In the genomic region with DNA sequence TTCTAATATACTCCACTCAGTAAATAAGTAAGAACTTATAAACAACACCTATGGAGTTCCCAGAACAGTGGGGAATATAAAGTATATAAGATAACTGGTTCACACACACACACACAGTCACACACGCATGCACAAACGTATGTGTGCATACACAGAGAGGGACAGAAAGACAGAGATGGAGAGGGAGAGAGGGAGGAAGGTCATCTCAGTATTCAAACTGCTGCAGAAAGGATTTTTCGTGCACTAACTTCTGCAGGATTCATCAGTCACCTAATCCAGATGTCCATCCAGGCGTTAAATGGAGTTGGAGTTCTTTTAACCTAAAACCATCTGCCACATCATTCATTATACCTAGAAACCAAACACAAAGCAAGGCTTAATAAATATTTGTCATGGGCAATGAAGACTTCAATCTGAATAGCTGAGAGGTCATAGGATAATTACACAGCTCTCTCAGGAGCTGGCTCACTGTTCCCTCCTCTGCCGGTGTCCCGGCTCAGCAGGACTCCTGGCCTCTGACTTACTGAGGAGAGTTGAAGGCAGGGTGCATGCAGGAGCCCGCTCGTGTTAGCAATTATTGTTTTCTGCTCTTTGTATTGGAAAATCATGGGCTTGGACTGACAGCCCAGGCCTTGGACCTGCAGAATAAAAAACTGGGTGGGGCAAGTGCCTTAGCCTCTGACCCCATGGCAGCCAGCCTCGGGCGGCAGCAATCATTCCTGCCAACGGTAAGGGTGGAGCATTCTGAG, we compare ENCODE assay signal across 19 mouse cellular contexts.
DNase-seq lines count a peak whose midpoint lies in the region; ATAC-seq and TF ChIP-seq lines count a peak whose summit lies in the region.
"Had no signal": no experiment of that assay in that cellular context is flagged by ENCODE, and none has a peak within 500 bp of the region (broad histone marks: within the 10 kb centered on the region; RNA-seq: fewer than 3 reads in every experiment).

No protein-coding gene starts in this region.

- in situ Hi-C loops in Patski (cut with MboI; ENCODE audit: low pct_unique_long_range_greater_than_20kb), result no loop called here

- no peak for TF ChIP-seq CTCF in Patski (IDR thresholded peaks at IDR 0.05)
- no peak for TF ChIP-seq CTCF in cerebellum, adult 2 months (IDR thresholded peaks at IDR 0.05; ENCODE audit: borderline replicate concordance, insufficient read depth, low read depth, low read length)

- H3K27me3 ChIP-seq in Patski, result peaks cover 13% of the 10 kb centered on the region
- no peaks in the 10 kb centered on the region for H3K27me3 ChIP-seq in cerebellum, adult 2 months (ENCODE audit: control insufficient read depth, insufficient read depth, low read length)
- H3K27me3 ChIP-seq: CH12.LX; heart, embryonic 15.5 days; liver, embryonic 12.5 days had no signal

- ATAC-seq in Patski, result no peak
- ATAC-seq: hindbrain, embryonic 16.5 days; liver, embryonic 12.5 days; lung, postnatal 0 days had no signal

- CTCF ChIA-PET in Patski (lab: Charles Lee), result interaction anchor here (0.8 to 4.1 kb wide), 2 partner anchors 12 to 14 kb away, joined by 4 to 17 read pairs; no protein-coding TSS in a partner anchor

- POLR2A ChIA-PET in Patski (lab: Charles Lee), result no interaction called here

- H3K4me3 ChIP-seq in cerebellum, adult 2 months (replicated peaks; ENCODE audit: insufficient read depth, low read depth, low read length), result no peak overlapping the region
- H3K4me3 ChIP-seq: heart, embryonic 15.5 days; layer of hippocampus, adult 2 months; liver, embryonic 12.5 days; megakaryocyte, embryonic 14.5 days; neural tube, embryonic 13.5 days had no signal

- TF ChIP-seq POLR2A in cerebellum, adult 2 months (IDR thresholded peaks at IDR 0.05; ENCODE audit: borderline replicate concordance, insufficient read depth, low read length), result no peak

- DNase-seq in adrenal gland, postnatal 14 days, result peak; percentile 8
- no peak for DNase-seq in adrenal gland, postnatal 4 days (ENCODE audit: low spot score in 2 of 2)
- peak; percentile 10 for DNase-seq in kidney, adult 9 months
- no peak for DNase-seq in kidney, adult 8-10 months
- DNase-seq in Patski (ENCODE audit: low read depth, low spot score), result peak; percentile 20
- DNase-seq in kidney, postnatal 14 days, result peak; percentile 6
- DNase-seq in spleen, postnatal 36 days (ENCODE audit: low spot score in 2 of 2), result no peak
- DNase-seq in cerebellum, adult 2 months, result no peak
- DNase-seq: cerebellum, postnatal 25 days; right cerebral cortex, adult 18-20 months; spleen, adult 18-20 months had no signal

- no peak overlapping the region for H3K27ac ChIP-seq in cerebellum, adult 2 months (ENCODE audit: insufficient read depth, low read length)
- H3K27ac ChIP-seq: heart, embryonic 15.5 days; layer of hippocampus, adult 2 months; liver, embryonic 12.5 days; neural tube, embryonic 13.5 days had no signal

- 31% methylated on average over 11 of the region's 11 CpGs for WGBS in cerebellum, adult 2 months

- no peaks in the 10 kb centered on the region; the same call in 1 of the 2 replicates for H3K4me1 ChIP-seq in cerebellum, adult 2 months (ENCODE audit: control insufficient read depth, insufficient read depth, low read length)
- H3K4me1 ChIP-seq: heart, embryonic 15.5 days; liver, embryonic 12.5 days had no signal

Comparison
In these comparisons a context has a peak if more than half of its experiments do, and no peak if none do; other contexts are left out.
1. DNase-seq: peak in adrenal gland, postnatal 14 days (single experiment), kidney, adult 9 months (single experiment), Patski (single experiment) and kidney, postnatal 14 days (single experiment); none in adrenal gland, postnatal 4 days (0 of 2), kidney, adult 8-10 months (0 of 2), spleen, postnatal 36 days (0 of 2) and cerebellum, adult 2 months (0 of 2).